Mouse (Mus musculus) lung, postnatal 36 days (tissue): ENCODE measurements around the gene Gemin7.

Experiments used
- DNase-seq: peaks from one replicate; pipeline ENCODE4 v3.0.0; 2022; ENCODE audit warnings: mixed read lengths

Gene Gemin7

GRCm38 (mm10) chr7:19543584-19543983, 33.8 kb downstream of the Gemin7 start:
- DNase-seq = peak; percentile 43

GRCm38 (mm10) chr7:19542155-19542691, 35.2 kb downstream of the Gemin7 start:
- peak; percentile 42 for DNase-seq

- DNase-seq = no peak
These were observed 35.7 kb downstream of the Gemin7 start for GRCm38 (mm10) chr7:19541681-19542154.

DNA sequence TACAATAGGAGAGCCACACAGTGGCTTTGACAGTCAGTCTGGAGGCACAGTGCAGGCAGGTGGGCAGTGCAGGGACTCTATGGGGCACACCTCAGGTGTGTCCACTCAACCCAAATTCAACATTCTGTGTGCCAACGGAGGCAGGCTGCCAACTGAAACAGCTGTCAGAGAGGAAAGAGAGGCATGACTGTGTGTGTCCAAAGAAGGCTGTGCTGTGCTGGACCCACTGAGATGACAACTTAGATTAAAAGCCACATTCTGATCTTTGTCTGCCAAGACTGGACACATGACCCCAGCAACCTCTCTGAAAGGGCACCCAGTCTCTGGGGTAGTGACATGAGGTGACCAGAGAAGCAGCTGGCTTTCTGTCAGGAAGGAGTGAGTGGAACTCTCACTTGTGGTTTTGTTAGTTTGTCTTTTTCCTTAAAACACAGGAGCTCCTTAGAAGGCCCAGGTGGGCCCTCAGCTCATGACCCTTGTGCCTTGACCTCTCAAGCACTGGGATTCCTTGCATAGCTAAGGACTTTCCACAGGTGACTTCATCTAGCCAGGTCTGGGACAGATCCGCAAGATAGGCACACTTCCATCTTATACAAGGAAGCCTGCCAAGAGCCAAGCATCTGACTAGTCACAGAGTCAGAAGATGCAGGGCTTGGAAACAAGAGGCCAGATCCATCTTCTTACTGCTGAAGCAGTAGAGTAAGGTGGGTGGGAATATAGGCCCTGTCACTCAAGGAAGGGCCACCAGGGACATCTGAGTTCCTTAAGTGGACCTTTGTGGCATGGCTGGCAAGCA, 36.4 kb downstream of the Gemin7 start:
- DNase-seq = peak; percentile 73

- DNase-seq = no peak
These were observed 42.7 kb downstream of the Gemin7 start for GRCm38 (mm10) chr7:19534676-19535075.

DNA sequence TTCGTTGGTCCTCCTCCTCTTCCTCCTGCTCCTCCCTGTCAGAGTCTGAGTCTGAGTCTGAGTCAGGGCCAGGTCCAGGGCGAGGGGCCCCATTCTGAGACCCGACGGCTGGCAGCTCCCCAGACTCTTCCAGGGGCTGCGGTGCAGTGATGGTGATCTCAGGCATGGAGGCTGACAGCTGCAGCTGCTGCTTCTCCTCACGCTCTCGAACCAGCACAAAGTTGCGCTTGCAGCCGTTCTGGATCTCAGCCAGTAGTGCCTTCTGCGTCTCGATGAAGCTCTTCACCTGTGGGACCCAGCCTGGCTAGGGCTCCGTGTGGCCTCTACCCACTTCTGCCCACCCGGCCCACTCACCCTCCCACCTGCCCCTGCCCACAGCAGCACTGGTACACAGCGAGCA, 45.2 kb downstream of the Gemin7 start:
- no peak for DNase-seq

- no peak for DNase-seq
These were observed 46.3 kb downstream of the Gemin7 start for GRCm38 (mm10) chr7:19531077-19531476.

DNA sequence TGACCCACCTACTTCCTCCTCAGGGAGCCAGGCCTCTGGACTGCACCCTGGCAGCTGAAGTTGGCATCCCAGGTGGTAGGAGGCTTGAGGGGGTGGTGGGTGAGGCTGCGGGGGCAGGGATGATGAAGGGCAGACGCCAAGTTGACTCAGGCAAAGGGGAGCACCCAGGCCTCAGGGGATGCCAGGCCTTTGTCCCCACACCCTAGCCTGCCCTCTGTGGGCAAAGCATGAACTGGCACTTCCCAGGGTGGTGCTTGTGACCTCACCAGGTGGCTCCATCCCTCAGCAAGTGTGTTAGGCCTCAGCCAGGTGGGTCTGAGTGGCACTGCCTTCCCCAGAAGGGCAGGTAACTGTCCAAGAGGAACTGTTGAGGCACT, 52.3 kb downstream of the Gemin7 start:
- DNase-seq = no peak

GRCm38 (mm10) chr7:19524420-19525104, 52.8 kb downstream of the Gemin7 start:
- no peak for DNase-seq

- peak; percentile 70 for DNase-seq
These were observed 53.5 kb downstream of the Gemin7 start for GRCm38 (mm10) chr7:19523757-19524419.

DNA sequence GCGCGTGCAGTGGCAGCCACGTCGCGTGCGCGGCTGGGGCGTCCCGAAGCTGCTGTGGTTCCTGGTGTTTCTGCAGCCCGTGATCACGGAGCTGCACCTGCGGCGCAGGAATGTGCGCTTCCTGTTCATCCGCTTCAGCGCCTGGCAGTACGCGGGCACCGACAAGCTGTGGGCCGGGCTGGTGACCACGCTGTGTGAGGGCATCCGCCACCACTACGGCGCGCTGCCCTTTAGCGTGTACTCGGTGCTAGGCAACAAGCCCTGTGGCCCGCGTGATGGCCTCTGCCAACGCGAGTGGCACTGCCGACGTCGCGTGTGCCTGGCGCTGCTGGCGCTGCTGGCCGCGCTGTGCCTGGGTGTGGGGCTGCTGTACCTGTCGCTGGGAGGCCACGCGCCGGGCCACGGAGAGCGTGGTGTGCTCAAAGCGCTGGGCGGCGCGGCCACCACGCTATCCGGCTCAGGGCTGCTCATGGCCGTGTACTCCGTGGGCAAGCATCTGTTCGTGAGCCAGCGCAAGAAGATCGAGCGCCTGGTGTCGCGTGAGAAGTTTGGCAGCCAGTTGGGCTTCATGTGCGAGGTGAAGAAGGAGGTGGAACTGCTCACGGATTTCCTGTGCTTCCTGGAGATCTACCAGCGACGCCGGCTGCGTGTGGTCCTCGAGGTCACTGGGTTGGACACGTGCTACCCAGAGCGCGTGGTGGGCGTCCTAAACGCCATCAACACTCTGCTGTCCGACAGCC, 54.2 kb downstream of the Gemin7 start:
- DNase-seq = no peak

GRCm38 (mm10) chr7:19520032-19520431, 57.4 kb downstream of the Gemin7 start:
- no peak for DNase-seq

- peak; percentile 39 for DNase-seq
These were observed 59.6 kb downstream of the Gemin7 start, which contains the start of gene Nkpd1 for GRCm38 (mm10) chr7:19517652-19518365. Gene Nkpd1, plus strand, starts transcription at chr7:19517838.
